Mouse (Mus musculus) spleen, postnatal 10 days (tissue): Measurements from ENCODE around the gene Pak2.
A peak's percentile ranks its signal among the peaks of the same experiment; 100 is the strongest.
"Not testable (repeated sequence)": the region's sequence is repeated elsewhere in the genome, so short reads cannot be mapped to it uniquely, and the experiment has no call there.

Experiments
- DNase-seq, 2 experiments: peaks; one replicate each; pipeline ENCODE4 v3.0.0; 2021 to 2022; ENCODE audit warnings: low spot score in 2 of 2

Gene Pak2

GRCm38 (mm10) chr16:32091466-32091865 lies 12.3 kb upstream of the Pak2 start:
- DNase-seq: no peak

DNA sequence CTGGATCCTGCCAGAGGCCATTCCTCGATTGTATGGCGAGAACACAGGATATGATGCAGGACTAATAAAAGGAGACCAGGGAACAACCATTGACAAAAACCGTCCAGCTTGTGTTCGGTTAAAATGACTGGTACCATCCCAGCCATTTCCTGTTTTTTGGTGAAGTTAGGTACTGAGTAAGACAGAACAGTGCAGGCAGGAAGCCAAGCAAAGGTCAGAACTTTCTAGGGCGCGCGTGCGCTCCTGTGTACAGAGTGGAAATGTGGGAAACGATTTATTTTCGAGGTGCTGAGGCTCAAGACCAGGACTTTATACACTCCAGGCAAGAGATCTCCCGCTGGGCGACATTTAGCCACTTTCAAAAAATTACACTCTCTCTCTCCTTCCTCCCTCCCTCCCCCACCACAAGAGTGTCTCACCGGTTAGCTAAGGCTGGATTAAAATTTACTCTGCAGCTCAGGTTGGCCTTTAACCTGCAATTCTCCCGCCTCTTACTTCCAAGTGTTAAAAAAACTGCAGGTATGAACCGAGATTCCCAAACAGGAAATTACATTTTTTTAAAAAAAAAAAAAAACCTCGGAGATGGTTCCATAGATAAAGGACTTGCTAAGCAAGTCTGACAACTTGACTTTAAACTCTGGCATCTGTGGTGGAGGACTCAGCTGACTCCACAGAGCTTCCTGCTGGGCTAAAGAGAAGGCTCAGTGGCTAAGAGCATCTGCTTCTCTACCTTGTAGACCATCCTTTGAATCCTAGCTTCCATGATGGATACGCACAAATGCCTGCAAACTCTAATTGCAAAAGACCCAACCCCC lies 8.7 kb upstream of the Pak2 start:
- DNase-seq: peak in 1 of 2 experiments; percentile 36

DNA sequence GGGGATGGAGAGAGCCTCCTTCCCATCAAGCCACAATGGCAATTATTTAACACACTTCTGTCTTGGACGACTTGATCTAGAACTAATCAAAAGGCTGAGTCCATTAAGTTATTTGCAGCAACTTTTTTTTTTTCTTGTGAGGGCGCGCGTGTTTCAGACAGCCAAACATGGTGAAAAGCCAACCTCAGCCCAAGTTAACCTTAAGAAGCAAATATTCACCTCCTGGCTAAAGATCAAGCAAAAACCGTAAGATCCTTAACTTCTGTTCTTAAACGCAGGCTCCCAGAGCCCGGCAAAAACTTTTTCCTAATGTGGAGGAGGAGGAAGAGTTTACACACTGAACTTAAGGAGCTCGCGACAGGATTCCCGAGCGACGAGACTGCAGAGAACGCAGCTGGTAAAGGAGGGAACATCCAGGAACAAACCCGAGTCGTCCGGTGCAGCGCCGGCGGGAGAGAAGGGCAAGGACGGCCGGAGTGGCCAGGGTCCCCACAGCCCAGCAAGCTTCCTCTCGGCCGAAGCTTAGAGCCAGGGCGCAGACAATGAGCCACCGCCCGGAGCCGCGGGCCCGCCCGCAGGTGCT lies 643 bp downstream of the Pak2 start:
- no peak for DNase-seq

GRCm38 (mm10) chr16:32077648-32078407 lies 1.3 kb downstream of the Pak2 start:
- DNase-seq: no peak

- DNase-seq: no peak
Measured at GRCm38 (mm10) chr16:32076406-32076805, 2.7 kb downstream of the Pak2 start.

DNA sequence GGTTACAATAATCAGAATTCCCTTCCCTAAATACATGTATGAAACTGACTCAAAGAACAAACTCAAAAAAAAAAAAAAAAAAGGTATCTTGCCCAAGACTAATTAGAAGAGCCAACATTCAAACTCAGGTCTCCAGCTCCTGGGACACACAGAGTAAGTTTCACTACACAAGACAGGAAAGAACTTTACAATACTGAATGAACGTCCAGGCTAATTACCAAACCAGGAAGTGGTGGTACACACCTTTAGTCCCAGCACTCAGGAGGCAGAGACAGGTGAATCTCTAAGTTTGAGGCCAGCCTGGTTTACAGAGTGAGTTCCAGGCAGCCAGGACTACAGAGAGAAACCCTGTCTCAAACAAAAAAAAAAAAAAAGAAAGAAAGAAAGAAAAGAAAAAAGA lies 3.4 kb downstream of the Pak2 start:
- no peak for DNase-seq

- DNase-seq: not testable (repeated sequence)
Measured at GRCm38 (mm10) chr16:32070070-32070469, 9.1 kb downstream of the Pak2 start.

DNA sequence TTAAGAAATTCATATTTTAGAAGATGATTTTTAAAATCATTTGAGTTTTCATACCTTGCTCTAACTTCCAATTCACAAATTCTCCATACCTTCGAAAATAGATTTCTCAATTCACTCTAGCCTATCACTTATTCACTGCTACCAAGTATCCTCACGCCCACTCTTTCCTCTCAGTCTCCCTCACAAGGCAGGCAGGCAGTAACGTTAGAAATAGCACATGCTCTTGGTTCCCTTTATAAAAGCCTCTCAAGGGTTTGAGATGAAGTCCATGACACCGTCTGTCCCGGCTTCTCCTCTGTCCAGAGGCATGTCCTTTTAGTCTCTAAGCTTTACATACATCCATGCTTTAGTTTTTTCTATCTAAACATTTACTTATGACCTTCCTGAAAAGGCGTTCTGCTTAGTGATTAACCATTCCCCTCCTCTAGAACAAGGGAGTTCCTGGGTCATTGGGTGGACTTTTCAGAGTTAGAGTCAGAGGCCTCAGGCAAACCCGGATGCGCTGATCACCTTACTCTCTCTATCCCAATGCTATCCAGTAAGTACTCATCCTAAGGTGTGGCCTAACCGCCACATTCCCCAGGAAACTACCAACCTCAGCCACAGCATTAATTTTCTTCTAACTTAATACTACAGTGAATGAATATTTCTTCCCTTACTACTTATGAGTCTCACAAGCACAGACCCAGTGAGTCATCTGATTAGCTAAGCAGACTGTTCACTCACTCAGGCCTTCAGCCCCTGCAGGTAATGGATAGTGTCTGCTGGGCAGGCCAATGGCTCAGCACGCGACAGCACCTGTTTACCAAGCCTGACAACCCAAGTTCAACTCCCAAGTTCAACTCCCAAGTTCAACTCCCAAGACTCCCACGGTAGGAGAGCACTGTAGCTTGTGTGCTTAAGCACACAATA lies 10.5 kb downstream of the Pak2 start:
- DNase-seq: no peak

- no peak for DNase-seq
Measured at GRCm38 (mm10) chr16:32066899-32067298, 12.2 kb downstream of the Pak2 start.

DNA sequence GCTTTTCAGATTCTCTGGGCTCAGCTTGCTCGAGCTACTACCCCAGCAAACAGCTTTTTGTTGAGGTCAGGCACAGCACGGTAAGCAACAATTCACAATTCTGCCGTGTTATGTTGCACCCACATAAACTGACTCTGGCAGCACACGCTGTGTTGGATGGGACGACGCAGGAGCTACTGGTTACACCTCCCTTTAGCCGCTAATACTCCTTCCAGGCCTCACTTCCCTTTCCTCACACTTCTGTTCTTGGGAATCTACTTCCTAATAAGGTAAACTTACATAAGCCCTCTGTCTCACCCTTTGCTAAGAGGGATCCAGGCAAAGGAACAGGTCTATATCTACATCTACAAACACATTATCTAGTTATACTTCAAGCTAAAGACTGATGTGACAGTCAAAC lies 15.2 kb downstream of the Pak2 start:
- no peak for DNase-seq

DNA sequence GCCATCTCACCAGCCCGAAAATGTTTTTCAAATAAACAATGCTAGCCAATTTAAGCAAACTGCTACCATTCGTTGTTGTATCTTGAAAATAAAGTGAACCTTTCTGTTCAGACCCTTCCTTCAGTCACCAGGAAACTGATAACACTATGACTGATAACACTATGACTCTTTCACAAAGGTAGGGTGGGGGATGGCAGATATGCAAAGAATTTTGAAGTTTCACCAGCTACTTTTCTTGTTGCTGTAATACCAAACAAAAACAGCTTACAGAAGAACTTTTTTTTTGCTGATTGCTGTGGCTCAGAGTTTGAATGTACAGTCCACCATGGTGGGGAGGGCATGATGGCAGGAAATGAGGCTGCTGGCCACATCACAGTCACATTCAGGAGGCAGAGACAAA lies 16.9 kb downstream of the Pak2 start:
- no peak for DNase-seq

DNA sequence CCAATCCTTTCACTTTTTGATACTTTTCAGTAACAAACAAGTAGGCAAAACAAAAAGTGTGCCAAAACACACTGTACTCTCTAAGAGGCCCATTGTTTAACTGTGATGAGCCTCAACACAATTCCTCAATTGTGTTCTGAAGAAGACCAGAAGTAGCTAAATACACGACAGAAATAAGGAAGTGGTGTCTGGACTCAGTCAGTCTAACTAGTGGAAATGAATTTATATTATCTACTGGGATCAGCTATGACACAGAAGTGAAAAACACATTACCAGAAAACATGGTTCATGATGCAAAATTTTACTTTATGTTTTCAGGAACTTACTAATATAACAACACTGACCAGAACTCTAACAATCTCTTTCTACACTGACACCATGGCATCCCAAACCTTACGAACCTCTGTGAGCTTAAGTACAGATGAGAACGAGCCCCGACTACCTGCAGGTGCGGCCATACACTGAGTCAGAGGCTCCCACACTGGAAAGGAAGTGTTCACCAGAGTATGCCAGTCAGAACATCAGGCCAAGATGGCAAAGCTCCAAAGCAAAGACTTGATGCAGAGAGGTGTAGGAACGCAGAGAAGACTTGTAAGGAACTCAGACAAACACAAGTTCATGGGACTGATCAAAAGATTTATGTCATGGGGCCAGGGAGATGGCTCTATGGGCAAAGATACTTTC lies 19.2 kb downstream of the Pak2 start:
- no peak for DNase-seq

GRCm38 (mm10) chr16:32058817-32059216 lies 20.3 kb downstream of the Pak2 start:
- no peak for DNase-seq

GRCm38 (mm10) chr16:32042367-32042766 lies 36.8 kb downstream of the Pak2 start:
- no peak for DNase-seq

- DNase-seq: no peak
Measured at GRCm38 (mm10) chr16:32019678-32020077, 59.5 kb downstream of the Pak2 start.

DNA sequence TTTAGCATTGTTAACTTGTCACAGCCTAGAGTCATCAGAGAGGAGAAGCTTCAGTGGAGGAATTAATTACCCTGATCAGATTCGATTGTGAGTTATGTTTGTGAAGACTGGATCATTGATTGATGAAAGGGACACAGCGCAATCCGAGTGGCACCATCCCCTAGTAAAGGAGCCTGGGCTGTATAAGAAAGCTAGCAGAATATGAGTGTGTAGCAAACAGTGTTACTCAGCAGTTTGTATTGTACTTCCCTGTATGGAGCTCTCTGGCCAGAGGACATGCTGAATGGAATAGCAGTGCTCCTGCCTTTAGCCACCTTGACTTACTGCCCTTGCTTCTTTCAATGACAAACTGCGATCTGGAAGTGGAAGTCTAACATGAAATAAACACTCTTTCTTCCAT lies 68.8 kb downstream of the Pak2 start:
- DNase-seq: no peak

DNA sequence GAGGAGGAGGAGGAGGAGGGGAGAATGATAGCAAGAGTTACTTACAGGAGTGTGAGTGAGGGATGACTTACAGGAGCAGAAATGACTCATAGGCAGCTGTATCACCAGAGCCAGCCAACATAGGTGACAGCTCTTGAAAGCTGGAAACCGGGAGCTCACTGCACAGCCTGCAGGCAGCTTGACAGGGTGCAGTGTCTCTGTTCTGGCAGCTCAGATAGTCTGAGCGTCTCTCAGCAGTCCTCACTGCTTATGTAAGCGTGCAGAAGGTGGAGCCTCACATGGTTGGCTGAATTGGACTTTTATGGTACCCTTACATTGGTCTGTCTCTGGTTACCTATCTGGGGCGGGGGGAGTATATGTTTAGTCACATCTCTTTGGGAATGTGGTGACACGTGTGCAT lies 69.2 kb downstream of the Pak2 start:
- no peak for DNase-seq

DNA sequence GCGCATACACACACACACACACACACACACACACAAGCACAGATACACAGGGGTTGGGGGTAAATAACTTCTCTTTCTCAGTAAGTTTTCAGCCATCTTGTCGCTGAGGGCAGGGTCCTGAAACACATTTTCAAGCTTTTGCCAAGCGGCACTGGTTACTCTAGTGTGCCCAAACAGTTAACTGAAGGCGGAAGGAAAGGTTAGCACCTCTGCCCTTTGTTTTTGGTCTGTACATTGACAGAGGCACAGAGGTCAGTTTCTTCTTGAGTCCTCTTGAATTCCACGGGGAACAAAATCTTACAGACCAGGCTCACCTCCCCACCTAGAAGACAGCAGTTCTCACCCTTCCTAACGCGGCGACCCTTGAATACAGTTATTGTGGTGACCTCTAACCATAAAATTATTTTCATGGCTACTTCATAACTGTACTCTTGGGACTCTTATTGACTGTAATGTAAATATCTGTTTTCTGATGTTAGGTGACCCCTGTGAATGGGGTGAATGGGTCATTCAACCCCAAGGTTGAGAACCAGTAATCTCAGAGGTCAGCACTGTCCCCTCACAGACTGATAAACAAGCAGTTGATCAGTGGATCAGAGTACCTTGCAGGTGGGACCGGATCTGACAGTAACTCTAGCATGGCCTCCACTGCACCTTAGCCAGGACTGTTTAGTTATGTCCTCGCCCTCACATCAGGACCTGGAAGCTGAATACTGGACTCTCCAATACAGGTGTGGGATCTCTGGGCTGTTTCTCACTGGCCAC lies 70.4 kb downstream of the Pak2 start:
- DNase-seq: no peak

- no peak for DNase-seq
Measured at GRCm38 (mm10) chr16:32004731-32005130, 74.4 kb downstream of the Pak2 start.
